Mouse (Mus musculus) olfactory bulb, adult 2 months (tissue): ENCODE measurements around the gene Cbr3.

Source experiments
- CTCF ChIP-seq: fragments of 200-500 bp; IDR thresholded peaks from 2 replicates; pipeline ENCODE4 v1.5.1; 2012; ENCODE audit warnings: low read depth, mild to moderate bottlenecking, low read length, moderate library complexity; ENCODE audit not compliant: insufficient read depth
- POLR2A ChIP-seq: fragments of 200-500 bp; IDR thresholded peaks from 2 replicates; pipeline ENCODE4 v1.6.1; 2012; ENCODE audit warnings: mild to moderate bottlenecking, low read depth, low read length, moderate library complexity; ENCODE audit not compliant: insufficient read depth

DNA sequence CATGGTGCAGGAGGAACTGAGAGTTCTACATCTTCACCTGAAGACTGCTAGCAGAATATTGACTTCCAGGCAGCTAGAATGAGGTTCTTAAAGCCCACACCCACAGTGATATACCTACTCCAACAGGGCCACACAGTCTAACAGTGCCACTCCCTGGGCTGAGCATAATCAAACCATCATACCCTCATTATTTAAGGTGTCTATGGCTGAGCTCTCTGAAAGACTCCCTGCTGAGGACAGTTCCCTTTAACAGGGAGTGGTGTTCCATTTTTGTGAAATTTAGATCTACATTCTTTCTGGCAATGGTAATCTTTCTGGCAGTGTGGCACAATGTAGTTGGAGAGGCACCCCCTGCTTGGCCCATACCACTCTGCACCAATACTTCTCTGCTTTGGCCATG lies 13.5 kb upstream of the Cbr3 start:
- TF ChIP-seq CTCF (no peak), POLR2A (no peak)
